Mouse (Mus musculus): ENCODE results near the gene Enpp7. TPM values are rescaled to one million over a fixed set of nuclear protein-coding genes. Genes with fewer than 3 reads are reported as not detected.

The Enpp7 gene
- total RNA-seq, 2 experiments from 2014 or later = not detected

DNA sequence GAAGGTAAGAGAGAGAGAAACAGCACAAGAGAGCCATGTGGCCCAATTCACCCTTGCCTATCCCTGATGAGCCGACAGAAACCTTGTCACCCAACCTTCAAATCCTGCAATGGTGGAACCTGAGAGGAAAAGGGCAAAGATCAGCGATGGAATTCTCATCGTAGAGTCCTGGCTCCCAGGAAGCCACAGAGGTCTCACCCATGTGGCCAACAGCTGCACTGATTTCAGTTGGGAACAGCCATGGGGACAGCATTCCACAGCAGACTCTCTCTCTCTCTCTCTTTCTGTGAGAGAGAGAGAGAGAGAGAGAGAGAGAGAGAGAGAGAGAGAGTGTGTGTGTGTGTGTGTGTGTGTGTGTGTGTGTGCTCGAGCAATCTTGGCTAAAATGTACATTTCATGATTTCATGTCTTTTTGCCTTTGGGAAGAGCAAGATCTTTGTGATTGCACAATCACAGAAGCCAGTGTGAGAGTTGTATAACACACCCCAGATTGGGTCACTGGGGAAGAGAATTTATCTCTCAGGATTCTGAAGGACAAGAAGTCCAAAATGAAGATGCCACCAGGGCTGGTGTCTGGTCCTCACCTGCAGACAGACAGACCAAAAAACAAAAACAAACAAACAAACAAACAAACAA, 13.6 kb downstream of the Enpp7 start:
- no peak overlapping the region for H3K27ac ChIP-seq
- DNase-seq = no peak
- H3K4me3 ChIP-seq = no peak overlapping the region
- TF ChIP-seq CTCF (IDR thresholded peaks at IDR 0.05) = no peak
- intact Hi-C loops (cut with DNase I) = no loop called here

DNA sequence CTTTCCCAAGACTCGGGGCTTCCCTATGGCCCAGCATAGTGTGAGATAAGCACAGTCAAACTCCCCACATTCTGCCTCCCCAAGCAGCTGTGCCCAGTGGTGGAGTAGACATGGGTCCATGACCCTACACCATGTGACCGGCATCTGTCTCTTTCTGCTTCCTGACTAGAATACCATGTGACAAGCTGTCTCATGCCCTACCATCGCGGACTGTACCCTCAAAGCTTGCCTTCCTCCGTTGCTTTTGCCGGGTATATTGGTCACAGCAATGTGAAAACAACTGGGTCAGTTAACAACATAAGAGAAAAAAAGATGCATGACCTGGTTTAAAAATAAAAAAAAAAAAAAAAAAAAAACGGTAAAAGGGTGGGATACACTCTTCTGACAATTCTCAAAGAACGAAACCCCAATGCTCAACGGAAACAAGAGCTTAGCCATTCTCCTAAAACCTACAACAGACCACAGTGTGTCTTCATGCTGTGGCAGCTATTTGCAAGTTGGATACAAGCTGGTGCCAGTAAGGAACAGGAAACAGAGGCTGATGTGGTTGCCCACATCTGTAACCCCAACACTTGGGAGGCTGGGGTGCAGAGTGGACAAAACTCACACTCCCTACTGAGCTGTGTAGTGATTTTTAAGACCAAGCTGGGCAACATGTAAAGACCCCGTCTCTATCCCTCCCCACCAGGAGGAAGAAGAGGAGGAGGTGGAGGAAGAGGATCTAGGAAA, 17.7 kb downstream of the Enpp7 start:
- H3K27ac ChIP-seq = no peak overlapping the region
- H3K4me3 ChIP-seq = no peak overlapping the region
- intact Hi-C loops (cut with DNase I) = no loop called here
- no peak for TF ChIP-seq CTCF (IDR thresholded peaks at IDR 0.05)
- no peak for DNase-seq

GRCm38 (mm10) chr11:119006462-119006861, 18.5 kb downstream of the Enpp7 start:
- intact Hi-C loops (cut with DNase I) = no loop called here
- peak; percentile 8; the same call in 1 of the 2 replicates for TF ChIP-seq CTCF (IDR thresholded peaks at IDR 0.05)
- no peak for DNase-seq
- Histone ChIP-seq H3K4me3 (no peak overlapping the region), H3K27ac (no peak overlapping the region)

GRCm38 (mm10) chr11:119007461-119008456, 19.8 kb downstream of the Enpp7 start:
- TF ChIP-seq CTCF (IDR thresholded peaks at IDR 0.05) = no peak
- DNase-seq = no peak
- Histone ChIP-seq H3K27ac (no peak overlapping the region), H3K4me3 (no peak overlapping the region)
- intact Hi-C loops (cut with DNase I) = no loop called here

GRCm38 (mm10) chr11:119014455-119014854, 26.5 kb downstream of the Enpp7 start:
- intact Hi-C loops (cut with DNase I) = no loop called here
- Histone ChIP-seq H3K27ac (no peak overlapping the region), H3K4me3 (no peak overlapping the region)
- DNase-seq = no peak
- no peak for TF ChIP-seq CTCF (IDR thresholded peaks at IDR 0.05)

GRCm38 (mm10) chr11:119017506-119017905, 29.5 kb downstream of the Enpp7 start:
- H3K27ac ChIP-seq = no peak overlapping the region
- no peak overlapping the region for H3K4me3 ChIP-seq
- intact Hi-C loops (cut with DNase I) = no loop called here
- no peak for TF ChIP-seq CTCF (IDR thresholded peaks at IDR 0.05)
- no peak for DNase-seq

DNA sequence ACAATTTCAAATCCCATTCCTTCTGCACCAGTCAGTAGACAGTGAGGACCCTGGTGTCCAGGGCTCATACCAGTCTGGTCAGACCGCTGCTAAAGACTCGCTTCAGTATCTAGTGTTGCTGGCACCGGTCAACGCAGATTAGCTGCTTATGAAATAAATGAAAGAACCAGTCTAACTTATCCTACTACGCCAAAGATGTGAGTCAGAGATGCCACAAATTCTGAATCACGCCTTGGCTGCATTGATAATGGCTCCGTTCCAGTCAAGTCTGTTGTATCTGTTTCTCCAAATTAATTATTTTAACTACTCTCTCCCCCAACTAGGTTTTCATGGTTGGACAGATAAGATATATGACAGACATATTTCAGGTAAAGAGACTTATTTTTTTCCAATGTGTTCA, 33.2 kb downstream of the Enpp7 start:
- no peak overlapping the region for H3K4me3 ChIP-seq
- TF ChIP-seq CTCF (IDR thresholded peaks at IDR 0.05) = no peak
- intact Hi-C loops (cut with DNase I) = no loop called here
- H3K27ac ChIP-seq = no peak overlapping the region
- no peak for DNase-seq

GRCm38 (mm10) chr11:119022068-119022894, 34.3 kb downstream of the Enpp7 start:
- TF ChIP-seq CTCF (IDR thresholded peaks at IDR 0.05) = peak; percentile 78
- no peak for DNase-seq
- peak overlapping the region; percentile 96 for H3K4me3 ChIP-seq
- intact Hi-C loops (cut with DNase I) = no loop called here
- H3K27ac ChIP-seq = peak overlapping the region; percentile 66

DNA sequence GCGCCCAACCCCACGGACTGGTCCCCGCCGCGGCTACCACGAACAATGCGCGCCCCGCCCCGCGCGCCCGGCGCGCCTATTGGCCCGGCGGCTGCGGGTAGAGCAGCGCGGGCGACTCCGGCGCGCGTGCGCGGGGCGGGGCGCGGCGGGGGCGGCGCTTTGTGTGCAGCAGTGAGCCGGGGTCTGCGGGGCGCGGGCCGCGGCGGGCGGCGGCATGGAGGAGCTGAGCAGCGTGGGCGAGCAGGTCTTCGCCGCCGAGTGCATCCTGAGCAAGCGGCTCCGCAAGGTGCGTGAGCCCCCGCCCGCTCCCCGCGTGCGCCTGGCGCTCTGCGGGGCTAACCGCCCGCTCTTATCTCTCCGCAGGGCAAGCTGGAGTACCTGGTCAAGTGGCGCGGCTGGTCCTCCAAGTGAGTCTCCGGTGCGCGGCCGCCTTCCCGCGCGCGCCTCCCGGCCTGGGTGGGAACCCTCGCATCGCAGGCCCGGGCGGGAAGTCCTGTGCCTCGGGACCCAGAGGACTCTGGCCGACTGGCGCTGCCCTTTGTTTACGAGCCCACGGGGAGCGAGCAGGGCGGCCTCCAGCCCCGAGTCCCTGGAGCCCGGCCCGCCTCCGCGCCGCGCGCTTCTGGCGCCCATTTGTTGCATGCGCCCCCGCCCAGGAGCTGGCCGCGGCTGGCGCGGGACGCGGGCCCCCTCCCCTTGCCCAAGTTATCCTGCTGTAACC, 35.1 kb downstream of the Enpp7 start, which contains the start of gene Cbx2:
Gene Cbx2, plus strand, starts transcription at position 68 of the 721 bp plus-strand sequence.
- Histone ChIP-seq H3K27ac (peak within 1 kb of the TSS; percentile 79), H3K4me3 (peak within 1 kb of the TSS; percentile 96)
- DNase-seq = peak; percentile 93
- intact Hi-C loops (cut with DNase I) = no loop called here
- no peak for TF ChIP-seq CTCF (IDR thresholded peaks at IDR 0.05)

DNA sequence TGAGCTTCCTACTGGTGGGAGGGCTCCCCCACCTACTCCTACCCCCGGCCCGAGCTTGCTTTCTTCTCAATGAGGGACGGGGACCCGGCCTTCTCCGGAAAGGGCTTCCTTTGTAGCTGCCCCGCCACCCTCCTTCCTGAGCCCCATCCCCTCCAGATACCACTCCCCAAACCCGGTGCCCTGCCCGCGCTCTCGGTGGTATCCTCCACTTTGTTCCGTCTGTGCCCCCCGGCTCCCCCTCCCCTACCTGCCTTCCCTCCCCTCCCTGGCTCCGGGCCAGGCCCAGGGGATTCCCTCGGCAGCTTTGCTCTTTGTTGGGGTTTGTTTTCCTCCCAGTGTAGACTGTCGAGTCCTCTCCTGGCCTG, 35.6 kb downstream of the Enpp7 start:
- intact Hi-C loops (cut with DNase I) = no loop called here
- peak overlapping the region; percentile 79 for H3K27ac ChIP-seq
- peak overlapping the region; percentile 96 for H3K4me3 ChIP-seq
- no peak for DNase-seq
- no peak for TF ChIP-seq CTCF (IDR thresholded peaks at IDR 0.05)

DNA sequence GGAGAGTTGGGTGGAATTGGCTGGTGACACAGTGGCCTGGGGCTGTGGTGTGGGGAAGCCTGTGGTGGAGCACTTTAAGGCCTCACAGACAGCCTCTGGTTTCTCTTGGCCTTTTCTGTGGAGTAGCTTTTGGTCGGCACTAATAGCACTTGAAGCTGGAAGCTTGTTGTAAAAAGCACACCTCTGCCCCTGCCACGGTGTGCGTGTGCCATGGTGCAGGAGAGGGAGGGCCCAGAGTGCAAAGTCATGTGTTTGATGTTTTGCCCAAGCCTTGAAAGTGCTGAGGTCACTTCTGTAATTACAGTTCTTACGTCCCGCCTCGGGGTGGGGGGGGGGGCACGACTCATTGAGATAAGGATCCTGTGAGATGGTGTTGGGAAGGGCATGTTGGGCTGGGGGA, 36.3 kb downstream of the Enpp7 start:
- Histone ChIP-seq H3K4me3 (peak overlapping the region; percentile 96), H3K27ac (no peak overlapping the region)
- TF ChIP-seq CTCF (IDR thresholded peaks at IDR 0.05) = no peak
- intact Hi-C loops (cut with DNase I) = no loop called here
- DNase-seq = no peak
